Mouse (Mus musculus) kidney, adult 2 months (tissue): ENCODE results near the gene Hnrnpl. TPM values are rescaled to one million over a fixed set of nuclear protein-coding genes. Genes with fewer than 3 reads are reported as not detected.

ENCODE experiments used
- DNase-seq: peaks from one replicate; pipeline ENCODE4 v3.0.0; 2021
- H3K27ac ChIP-seq: fragments of 200-500 bp; 2 replicates; pipeline ENCODE4 v1.5.1; 2012; ENCODE audit warnings: low read depth, low read length, control low read depth, inconsistent platforms; ENCODE audit not compliant: insufficient read depth
- H3K27me3 ChIP-seq: fragments of 200-500 bp; replicated peaks from 2 replicates; pipeline ENCODE4 v1.6.1; 2012; ENCODE audit warnings: mild to moderate bottlenecking, moderate library complexity, low read length, inconsistent platforms; ENCODE audit not compliant: control insufficient read depth, insufficient read depth
- H3K36me3 ChIP-seq: fragments of 200-500 bp; 2 replicates; pipeline ENCODE4 v1.6.1; 2012; ENCODE audit warnings: mild to moderate bottlenecking, moderate library complexity, low read length, inconsistent platforms; ENCODE audit not compliant: control insufficient read depth, insufficient read depth
- H3K4me1 ChIP-seq: fragments of 200-500 bp; 2 replicates; pipeline ENCODE4 v1.6.1; 2011; ENCODE audit warnings: low read length; ENCODE audit not compliant: control insufficient read depth, insufficient read depth
- H3K4me3 ChIP-seq: fragments of 200-500 bp; 2 replicates; pipeline ENCODE4 v1.5.1; 2011; ENCODE audit warnings: mild to moderate bottlenecking, low read depth, low read length, control low read depth; ENCODE audit not compliant: insufficient read depth
- CTCF ChIP-seq: fragments of 200-500 bp; conservative IDR thresholded peaks from 2 replicates; pipeline ENCODE4 v1.5.1; 2011; ENCODE audit warnings: low read depth, mild to moderate bottlenecking, control low read depth, low read length, moderate library complexity, mixed read lengths; ENCODE audit not compliant: insufficient read depth, insufficient read length
- POLR2A ChIP-seq: fragments of 200-500 bp; IDR thresholded peaks from one replicate; pipeline ENCODE4 v1.6.1; 2011; ENCODE audit warnings: low read depth, low read length, control low read depth
- WGBS: fragments of 180-500 bp; shearing (Covaris S2); methylation state at CpG from one replicate; pipeline ENCODE4 v1.1.7; 2018; 5-methylcytosine and 5-hydroxymethylcytosine counted together
- polyA plus RNA-seq: library from polyadenylated mRNA; depleted of rRNA; stranded (reverse); fragments of >200 nt; gene quantifications from 2 replicates; pipeline ENCODE4 v1.2.3, GENCODE M21; 2012

Gene Hnrnpl
- polyA plus RNA-seq, 1 experiment: 214 TPM

GRCm38 (mm10) chr7:28808957-28809393, 634 bp downstream of the Hnrnpl start:
- DNase-seq: peak; percentile 97
- under 1% methylated on average over 32 of the region's 32 CpGs for WGBS
- H3K27ac ChIP-seq: peak overlapping the region; percentile 90
- TF ChIP-seq POLR2A: peak; percentile 62
- TF ChIP-seq CTCF: no peak
- no peaks in the 10 kb centered on the region for H3K27me3 ChIP-seq
- peaks cover 10% of the 10 kb centered on the region for H3K36me3 ChIP-seq
- H3K4me1 ChIP-seq: peaks cover 30% of the 10 kb centered on the region
- peak overlapping the region; percentile 75 for H3K4me3 ChIP-seq

- no peak for TF ChIP-seq CTCF
- no peak for TF ChIP-seq POLR2A
- under 1% methylated on average over 35 of the region's 35 CpGs for WGBS
- H3K4me3 ChIP-seq: peak overlapping the region; percentile 75
- H3K27me3 ChIP-seq: no peaks in the 10 kb centered on the region
- peaks cover 11% of the 10 kb centered on the region for H3K36me3 ChIP-seq
- no peak for DNase-seq
- peak overlapping the region; percentile 79 for H3K27ac ChIP-seq
- H3K4me1 ChIP-seq: peaks cover 27% of the 10 kb centered on the region
Observed at GRCm38 (mm10) chr7:28809401-28810089, 1.2 kb downstream of the Hnrnpl start.

- Histone ChIP-seq H3K27ac (peak overlapping the region; percentile 85), H3K4me3 (peak overlapping the region; percentile 82), H3K27me3 (no peaks in the 10 kb centered on the region), H3K36me3 (peaks cover 16% of the 10 kb centered on the region), H3K4me1 (peaks cover 27% of the 10 kb centered on the region)
- WGBS: under 1% methylated on average over 70 of the region's 70 CpGs
- DNase-seq: peak; percentile 100
- peak; percentile 48; the same call in 1 of the 2 replicates for TF ChIP-seq CTCF
- TF ChIP-seq POLR2A: peak; percentile 61
Observed at GRCm38 (mm10) chr7:28810107-28811066, 2.0 kb downstream of the Hnrnpl start.

GRCm38 (mm10) chr7:28811228-28811627, 2.9 kb downstream of the Hnrnpl start:
- H3K27me3 ChIP-seq: no peaks in the 10 kb centered on the region
- TF ChIP-seq POLR2A: no peak
- no peak for TF ChIP-seq CTCF
- peak overlapping the region; percentile 82 for H3K4me3 ChIP-seq
- H3K4me1 ChIP-seq: peaks cover 27% of the 10 kb centered on the region
- DNase-seq: peak; percentile 94
- H3K36me3 ChIP-seq: peaks cover 20% of the 10 kb centered on the region
- under 1% methylated on average over 40 of the region's 40 CpGs for WGBS
- peak overlapping the region; percentile 85; the same call in 1 of the 2 replicates for H3K27ac ChIP-seq

GRCm38 (mm10) chr7:28811640-28812275, 3.4 kb downstream of the Hnrnpl start:
- no peaks in the 10 kb centered on the region for H3K27me3 ChIP-seq
- DNase-seq: no peak
- H3K36me3 ChIP-seq: peaks cover 21% of the 10 kb centered on the region
- peak overlapping the region; percentile 82 for H3K4me3 ChIP-seq
- peak overlapping the region; percentile 43 for H3K27ac ChIP-seq
- WGBS: 2% methylated on average over 7 of the region's 7 CpGs
- peaks cover 26% of the 10 kb centered on the region for H3K4me1 ChIP-seq
- TF ChIP-seq POLR2A (no peak), CTCF (no peak)

- peak overlapping the region; percentile 82 for H3K4me3 ChIP-seq
- H3K4me1 ChIP-seq: peaks cover 25% of the 10 kb centered on the region
- peak overlapping the region; percentile 29 for H3K27ac ChIP-seq
- no peaks in the 10 kb centered on the region for H3K27me3 ChIP-seq
- 8% methylated on average over 4 of the region's 4 CpGs for WGBS
- TF ChIP-seq CTCF (no peak), POLR2A (no peak)
- peak; percentile 64 for DNase-seq
- peaks cover 25% of the 10 kb centered on the region for H3K36me3 ChIP-seq
Observed at GRCm38 (mm10) chr7:28812436-28812835, 4.1 kb downstream of the Hnrnpl start.
